9 mouse cellular contexts compared by ENCODE assay signal in genomic region chr11:112784347-112784902, GRCm38 (mm10). TPM values are rescaled to one million over a fixed set of nuclear protein-coding genes. Genes with fewer than 3 reads are reported as not detected.
DNase-seq lines count a peak whose midpoint lies in the region; ATAC-seq lines count a peak whose summit lies in the region.
"Had no signal": no experiment of that assay in that cellular context is flagged by ENCODE, and none has a peak within 500 bp of the region (broad histone marks: within the 10 kb centered on the region; RNA-seq: fewer than 3 reads in every experiment).

No protein-coding gene starts in this region.

- no peak overlapping the region for H3K27ac ChIP-seq in liver, embryonic 11.5 days (ENCODE audit: low read depth, low read length)
- no peak overlapping the region for H3K27ac ChIP-seq in embryonic facial prominence, embryonic 15.5 days (replicated peaks)
- H3K27ac ChIP-seq in limb, embryonic 10.5 days, result peak overlapping the region; percentile 93

- WGBS in liver, embryonic 11.5 days, result 4% methylated on average over 30 of the region's 30 CpGs
- WGBS in embryonic facial prominence, embryonic 15.5 days, result 6% methylated on average over 30 of the region's 30 CpGs
- WGBS in limb, embryonic 10.5 days, result 4% methylated on average over 30 of the region's 30 CpGs

- H3K9ac ChIP-seq in liver, embryonic 11.5 days (ENCODE audit: low read depth, low read length), result no peak overlapping the region
- 0 out of 2 replicates have a peak overlapping the region, but pooled peaks have one; percentile 28 for H3K9ac ChIP-seq in embryonic facial prominence, embryonic 15.5 days

- no peak for DNase-seq in liver, embryonic 11.5 days (ENCODE audit: low spot score)
- no peak for DNase-seq in liver
- peak; percentile 52 for DNase-seq in limb, embryonic 10.5 days (ENCODE audit: low spot score)
- DNase-seq in retina, embryonic 14.5 days (ENCODE audit: low spot score), result peak; percentile 43
- DNase-seq in right cerebral cortex, postnatal 10 days (ENCODE audit: low spot score in 2 of 2), result no peak
- DNase-seq in right cerebral cortex, postnatal 14 days, result no peak
- no peak for DNase-seq in right cerebral cortex, postnatal 25 days
- DNase-seq: adrenal gland, postnatal 36 days had no signal

- H3K4me1 ChIP-seq in liver, embryonic 11.5 days (replicated peaks; ENCODE audit: control insufficient read depth, insufficient read depth, low read length), result peaks cover 5% of the 10 kb centered on the region; the same call in 1 of the 2 replicates
- H3K4me1 ChIP-seq in embryonic facial prominence, embryonic 15.5 days, result peaks cover 42% of the 10 kb centered on the region
- peaks cover 82% of the 10 kb centered on the region for H3K4me1 ChIP-seq in limb, embryonic 10.5 days

- H3K4me2 ChIP-seq in liver, embryonic 11.5 days, result peak overlapping the region; percentile 74
- peak overlapping the region; percentile 91 for H3K4me2 ChIP-seq in embryonic facial prominence, embryonic 15.5 days (replicated peaks)

- peak overlapping the region; percentile 54 for H3K4me3 ChIP-seq in liver, embryonic 11.5 days (ENCODE audit: low read depth, low read length)
- H3K4me3 ChIP-seq in embryonic facial prominence, embryonic 15.5 days (replicated peaks), result peak overlapping the region; percentile 64
- H3K4me3 ChIP-seq in limb, embryonic 10.5 days, result peak overlapping the region; percentile 78

- H3K9me3 ChIP-seq in liver, embryonic 11.5 days (ENCODE audit: control insufficient read depth, low read length), result no peaks in the 10 kb centered on the region
- H3K9me3 ChIP-seq in embryonic facial prominence, embryonic 15.5 days (replicated peaks), result no peaks in the 10 kb centered on the region
- H3K9me3 ChIP-seq in limb, embryonic 10.5 days (replicated peaks), result no peaks in the 10 kb centered on the region

- no peaks in the 10 kb centered on the region for H3K36me3 ChIP-seq in liver, embryonic 11.5 days (ENCODE audit: control insufficient read depth, insufficient read depth, low read length)
- H3K36me3 ChIP-seq in embryonic facial prominence, embryonic 15.5 days, result no peaks in the 10 kb centered on the region
- H3K36me3 ChIP-seq in limb, embryonic 10.5 days, result peaks cover 21% of the 10 kb centered on the region

- H3K27me3 ChIP-seq in liver, embryonic 11.5 days (replicated peaks; ENCODE audit: control insufficient read depth, insufficient read depth, low read length), result peaks cover 66% of the 10 kb centered on the region
- H3K27me3 ChIP-seq in embryonic facial prominence, embryonic 15.5 days, result peaks cover 16% of the 10 kb centered on the region
- H3K27me3 ChIP-seq in limb, embryonic 10.5 days (ENCODE audit: low read depth, poor library complexity, severe bottlenecking), result peaks cover 16% of the 10 kb centered on the region

- ATAC-seq in liver, embryonic 11.5 days (replicated peaks; ENCODE audit: low FRiP score), result no peak
- no peak for ATAC-seq in embryonic facial prominence, embryonic 15.5 days (ENCODE audit: insufficient number of reproducible peaks, low FRiP score, low TSS enrichment, low read depth)

RNA-seq across cellular contexts. Expression of gene Sox9, which starts 2.4 kb away (rescaled TPM):
- polyA plus RNA-seq in liver, embryonic 11.5 days (2014; fragmentation: Nextera tagmentation; extraction: Ambion mirVana), result 10.8 and 11.7 TPM in 2 replicates
- 45.3 and 60.0 TPM in 2 replicates for polyA plus RNA-seq in embryonic facial prominence, embryonic 15.5 days (2015; fragmentation: Nextera tagmentation; extraction: Ambion mirVana)
- polyA plus RNA-seq in limb, embryonic 10.5 days (2016; fragmentation: Nextera tagmentation; extraction: Ambion mirVana), result 85.1 and 169 TPM in 2 replicates

Comparison
In these comparisons a context has a peak if more than half of its experiments do, and no peak if none do; other contexts are left out.
1. DNase-seq: peak in limb, embryonic 10.5 days (single experiment) and retina, embryonic 14.5 days (single experiment); none in liver, embryonic 11.5 days (single experiment), liver (single experiment), right cerebral cortex, postnatal 10 days (0 of 2), right cerebral cortex, postnatal 14 days (single experiment) and right cerebral cortex, postnatal 25 days (single experiment).
2. Peak in every context shown above with its lines, with median percentiles within 50 percentile points of each other: H3K4me3 ChIP-seq.